ENCODE assay signal across 11 mouse cellular contexts in genomic region chr11:120695641-120696040, GRCm38 (mm10). TPM values are rescaled to one million over a fixed set of nuclear protein-coding genes. Genes with fewer than 3 reads are reported as not detected.
DNase-seq lines count a peak whose midpoint lies in the region; ATAC-seq and TF ChIP-seq lines count a peak whose summit lies in the region.
"Had no signal": no experiment of that assay in that cellular context is flagged by ENCODE, and none has a peak within 500 bp of the region (broad histone marks: within the 10 kb centered on the region; RNA-seq: fewer than 3 reads in every experiment).

No protein-coding gene starts in this region.

- no peak overlapping the region for H3K4me2 ChIP-seq in forebrain, postnatal 0 days (ENCODE audit: low read depth)
- no peak overlapping the region for H3K4me2 ChIP-seq in stomach, embryonic 14.5 days (replicated peaks; ENCODE audit: low read depth, low read length)

- H3K36me3 ChIP-seq in liver, adult 2 months (ENCODE audit: control insufficient read depth, insufficient read depth, low read length), result no peaks in the 10 kb centered on the region
- peaks cover 13% of the 10 kb centered on the region for H3K36me3 ChIP-seq in forebrain, postnatal 0 days (ENCODE audit: insufficient read depth)
- peaks cover 4% of the 10 kb centered on the region; the same call in 1 of the 2 replicates for H3K36me3 ChIP-seq in stomach, embryonic 14.5 days (ENCODE audit: control insufficient read depth, insufficient read depth, low read length)

- H3K9ac ChIP-seq in liver, adult 2 months (ENCODE audit: low read depth, low read length), result peak overlapping the region; percentile 14; the same call in 1 of the 2 replicates
- H3K9ac ChIP-seq in forebrain, postnatal 0 days, result no peak overlapping the region
- H3K9ac ChIP-seq in stomach, embryonic 14.5 days (replicated peaks; ENCODE audit: low read depth, low read length), result no peak overlapping the region

- no peak overlapping the region for H3K4me3 ChIP-seq in liver, adult 2 months (ENCODE audit: insufficient read depth, low read depth, low read length)
- no peak overlapping the region for H3K4me3 ChIP-seq in forebrain, postnatal 0 days (ENCODE audit: low read depth, low read length)
- H3K4me3 ChIP-seq in stomach, embryonic 14.5 days (ENCODE audit: low read depth, low read length), result no peak overlapping the region

- H3K79me2 ChIP-seq in liver, adult 2 months (ENCODE audit: control insufficient read depth, insufficient read depth, low read length), result peaks cover 7% of the 10 kb centered on the region; the same call in 1 of the 2 replicates

- ATAC-seq in forebrain, postnatal 0 days, result peak; percentile 36
- peak; percentile 60; the same call in 1 of the 2 replicates for ATAC-seq in stomach, embryonic 14.5 days (ENCODE audit: insufficient number of reproducible peaks, insufficient read depth, low FRiP score, low read depth)
- ATAC-seq in monocyte, adult 5-6 weeks (replicated peaks; ENCODE audit: insufficient number of reproducible peaks, low FRiP score, low TSS enrichment, poor library complexity, severe bottlenecking), result no peak
- no peak for ATAC-seq in frontal cortex, adult (ENCODE audit: low TSS enrichment)

- peak; percentile 84 for DNase-seq in liver, adult 2 months (ENCODE audit: extremely low read depth, low read depth, low spot score)
- DNase-seq in liver, result no peak
- DNase-seq in forebrain, postnatal 0 days, result no peak
- peak; percentile 70 to 91 for DNase-seq in kidney, postnatal 25 days
- no peak for DNase-seq in urinary bladder, postnatal 4 days (ENCODE audit: low spot score in 2 of 2)
- DNase-seq: thymus, adult 18-20 months had no signal

- no peak for TF ChIP-seq POLR2A in liver, adult 2 months (IDR thresholded peaks at IDR 0.05; ENCODE audit: extremely low read depth, insufficient read depth, low read length)

- H3K27ac ChIP-seq in liver, adult 2 months (replicated peaks; ENCODE audit: insufficient read depth, low read depth, low read length), result peak overlapping the region; percentile 74
- H3K27ac ChIP-seq in forebrain, postnatal 0 days (ENCODE audit: low read depth, low read length), result 0 out of 2 replicates have a peak overlapping the region, but pooled peaks have one; percentile 10
- H3K27ac ChIP-seq in stomach, embryonic 14.5 days (ENCODE audit: low read length), result peak overlapping the region; percentile 73; the same call in 1 of the 2 replicates

- H3K4me1 ChIP-seq in liver, adult 2 months (ENCODE audit: control insufficient read depth, insufficient read depth, low read length), result peaks cover 38% of the 10 kb centered on the region
- no peaks in the 10 kb centered on the region for H3K4me1 ChIP-seq in forebrain, postnatal 0 days (ENCODE audit: insufficient read depth)
- H3K4me1 ChIP-seq in stomach, embryonic 14.5 days (ENCODE audit: control insufficient read depth, insufficient read depth, low read length), result peaks cover 3% of the 10 kb centered on the region; the same call in 1 of the 2 replicates

- TF ChIP-seq CTCF in liver, adult 2 months (IDR thresholded peaks at IDR 0.05; ENCODE audit: low read depth, low read length), result no peak
- no peak for TF ChIP-seq CTCF in forebrain, postnatal 0 days (IDR thresholded peaks at IDR 0.05; ENCODE audit: low read depth)

- H3K9me3 ChIP-seq in forebrain, postnatal 0 days (ENCODE audit: low read length), result no peaks in the 10 kb centered on the region
- H3K9me3 ChIP-seq in stomach, embryonic 14.5 days (ENCODE audit: control insufficient read depth, low read depth, low read length), result no peaks in the 10 kb centered on the region

- no peaks in the 10 kb centered on the region for H3K27me3 ChIP-seq in liver, adult 2 months (ENCODE audit: control insufficient read depth, insufficient read depth, low read length)
- no peaks in the 10 kb centered on the region for H3K27me3 ChIP-seq in forebrain, postnatal 0 days (ENCODE audit: insufficient read depth, low read length)
- no peaks in the 10 kb centered on the region for H3K27me3 ChIP-seq in stomach, embryonic 14.5 days (ENCODE audit: control insufficient read depth, insufficient read depth, low read length)

- 43% methylated on average over 12 of the region's 12 CpGs for WGBS in liver, adult 2 months
- WGBS in forebrain, postnatal 0 days, result 43% methylated on average over 12 of the region's 12 CpGs
- 30% methylated on average over 12 of the region's 12 CpGs for WGBS in stomach, embryonic 14.5 days

RNA-seq across cellular contexts. Expression of gene Cenpx, which starts 17.9 kb away (rescaled TPM):
- total RNA-seq in liver, adult 2 months (2014; rRNA removed), result 20.3 and 20.5 TPM in 2 replicates
- polyA plus RNA-seq in liver, adult 2 months (2012; rRNA removed), result 63.4 and 74.6 TPM in 2 replicates
- total RNA-seq in forebrain, postnatal 0 days (2014; rRNA removed), result 28.5 and 52.1 TPM in 2 replicates
- polyA plus RNA-seq in forebrain, postnatal 0 days (2015; fragmentation: Nextera tagmentation; extraction: Ambion mirVana), result 91.3 and 114 TPM in 2 replicates
- polyA plus RNA-seq in stomach, embryonic 14.5 days (2014; fragmentation: Nextera tagmentation; extraction: Ambion mirVana), result 152 and 165 TPM in 2 replicates
- total RNA-seq in monocyte, adult 5-6 weeks (2017), result 27.0 to 58.3 TPM (median 41.9 TPM) in 3 replicates

RNA-seq across cellular contexts. Expression of gene Lrrc45, which starts 18.1 kb away (rescaled TPM):
- total RNA-seq in liver, adult 2 months (2014; rRNA removed), result 4.4 and 5.1 TPM in 2 replicates
- polyA plus RNA-seq in liver, adult 2 months (2012; rRNA removed), result 7.4 and 9.8 TPM in 2 replicates
- 57.6 and 58.4 TPM in 2 replicates for total RNA-seq in forebrain, postnatal 0 days (2014; rRNA removed)
- polyA plus RNA-seq in forebrain, postnatal 0 days (2015; fragmentation: Nextera tagmentation; extraction: Ambion mirVana), result 31.0 and 41.0 TPM in 2 replicates
- 48.6 and 55.2 TPM in 2 replicates for polyA plus RNA-seq in stomach, embryonic 14.5 days (2014; fragmentation: Nextera tagmentation; extraction: Ambion mirVana)
- 39.7 to 45.3 TPM (median 41.0 TPM) in 3 replicates for total RNA-seq in monocyte, adult 5-6 weeks (2017)

RNA-seq across cellular contexts. Expression of gene Aspscr1, which starts 22.9 kb away (rescaled TPM):
- total RNA-seq in liver, adult 2 months (2014; rRNA removed), result 49.3 and 56.6 TPM in 2 replicates
- 131 and 142 TPM in 2 replicates for polyA plus RNA-seq in liver, adult 2 months (2012; rRNA removed)
- total RNA-seq in forebrain, postnatal 0 days (2014; rRNA removed), result 97.7 and 102 TPM in 2 replicates
- polyA plus RNA-seq in forebrain, postnatal 0 days (2015; fragmentation: Nextera tagmentation; extraction: Ambion mirVana), result 137 and 139 TPM in 2 replicates
- polyA plus RNA-seq in stomach, embryonic 14.5 days (2014; fragmentation: Nextera tagmentation; extraction: Ambion mirVana), result 115 and 116 TPM in 2 replicates
- 32.3 to 55.6 TPM (median 50.2 TPM) in 3 replicates for total RNA-seq in monocyte, adult 5-6 weeks (2017)

RNA-seq across cellular contexts. Expression of gene Rac3, which starts 25.6 kb away (rescaled TPM):
- total RNA-seq in liver, adult 2 months (2014; rRNA removed), result 0.20 and 0.55 TPM in 2 replicates
- polyA plus RNA-seq in liver, adult 2 months (2012; rRNA removed), result 0.72 and 1.1 TPM in 2 replicates
- 598 and 666 TPM in 2 replicates for total RNA-seq in forebrain, postnatal 0 days (2014; rRNA removed)
- polyA plus RNA-seq in forebrain, postnatal 0 days (2015; fragmentation: Nextera tagmentation; extraction: Ambion mirVana), result 681 and 697 TPM in 2 replicates
- polyA plus RNA-seq in stomach, embryonic 14.5 days (2014; fragmentation: Nextera tagmentation; extraction: Ambion mirVana), result 11.1 and 11.7 TPM in 2 replicates
- total RNA-seq in monocyte, adult 5-6 weeks (2017), result 7.1 to 9.7 TPM in 2 of 3 replicates, not detected in the other
- total RNA-seq: common myeloid progenitor, adult 5-6 weeks; hematopoietic stem cell, adult 5-6 weeks had no signal

RNA-seq across cellular contexts. Expression of gene Dcxr, which starts 31.4 kb away (rescaled TPM):
- 215 and 230 TPM in 2 replicates for total RNA-seq in liver, adult 2 months (2014; rRNA removed)
- polyA plus RNA-seq in liver, adult 2 months (2012; rRNA removed), result 512 and 554 TPM in 2 replicates
- 7.2 and 13.2 TPM in 2 replicates for total RNA-seq in forebrain, postnatal 0 days (2014; rRNA removed)
- polyA plus RNA-seq in forebrain, postnatal 0 days (2015; fragmentation: Nextera tagmentation; extraction: Ambion mirVana), result 11.2 and 12.7 TPM in 2 replicates
- polyA plus RNA-seq in stomach, embryonic 14.5 days (2014; fragmentation: Nextera tagmentation; extraction: Ambion mirVana), result 33.2 TPM in 2 replicates
- total RNA-seq in monocyte, adult 5-6 weeks (2017), result 14.8 to 32.2 TPM (median 23.8 TPM) in 3 replicates

Comparison
In these comparisons a context has a peak if more than half of its experiments do, and no peak if none do; other contexts are left out.
1. DNase-seq: peak in liver, adult 2 months (single experiment) and kidney, postnatal 25 days (2 of 2); none in liver (single experiment), forebrain, postnatal 0 days (single experiment) and urinary bladder, postnatal 4 days (0 of 2).
2. H3K27ac ChIP-seq: peak in every context shown above with its lines; median percentile 74 in liver, adult 2 months; 73 in stomach, embryonic 14.5 days; 10 in forebrain, postnatal 0 days.
3. ATAC-seq: peak in forebrain, postnatal 0 days (single experiment) and stomach, embryonic 14.5 days (single experiment); none in monocyte, adult 5-6 weeks (single experiment) and frontal cortex, adult (single experiment).